Mouse (Mus musculus) embryonic facial prominence, embryonic 15.5 days (tissue): ENCODE measurements around the gene Nhlrc2. TPM values are rescaled to one million over a fixed set of nuclear protein-coding genes. Genes with fewer than 3 reads are reported as not detected.

Experiments used
- ATAC-seq: fragments of 200-750 bp; cut with Nextera tagmentation; 2 replicates; pipeline ENCODE4 v1.8.0; 2017; ENCODE audit warnings: low read depth, moderate TSS enrichment; ENCODE audit not compliant: insufficient number of reproducible peaks, low FRiP score, low TSS enrichment
- H3K27ac ChIP-seq: fragments of 300-500 bp; sonication (generic); replicated peaks from 2 replicates; pipeline ENCODE4 v1.5.1; 2015; ENCODE audit warnings: mild to moderate bottlenecking, inconsistent platforms
- H3K27me3 ChIP-seq: fragments of 300-500 bp; sonication (generic); 2 replicates; pipeline ENCODE4 v1.6.1; 2015; ENCODE audit warnings: inconsistent platforms
- H3K36me3 ChIP-seq: fragments of 300-500 bp; sonication (generic); 2 replicates; pipeline ENCODE4 v1.6.1; 2015; ENCODE audit warnings: mild to moderate bottlenecking, inconsistent platforms
- H3K4me1 ChIP-seq: fragments of 300-500 bp; sonication (generic); 2 replicates; pipeline ENCODE4 v1.6.1; 2015; ENCODE audit warnings: inconsistent platforms
- H3K4me2 ChIP-seq: fragments of 300-500 bp; sonication (generic); replicated peaks from 2 replicates; pipeline ENCODE4 v1.6.1; 2015; ENCODE audit warnings: mild to moderate bottlenecking, inconsistent platforms
- H3K4me3 ChIP-seq: fragments of 300-500 bp; sonication (generic); replicated peaks from 2 replicates; pipeline ENCODE4 v1.5.1; 2015; ENCODE audit warnings: mild to moderate bottlenecking, inconsistent platforms
- H3K9ac ChIP-seq: fragments of 300-500 bp; sonication (generic); 2 replicates; pipeline ENCODE4 v1.6.1; 2015; ENCODE audit warnings: inconsistent platforms
- H3K9me3 ChIP-seq: fragments of 300-500 bp; sonication (generic); replicated peaks from 2 replicates; pipeline ENCODE4 v1.6.1; 2016; ENCODE audit warnings: inconsistent platforms
- WGBS: fragments of 180-500 bp; shearing (Covaris S2); methylation state at CpG from one replicate; pipeline ENCODE4 v1.1.7; 2015; 5-methylcytosine and 5-hydroxymethylcytosine counted together
- polyA plus RNA-seq: library from polyadenylated mRNA; unstranded; fragments of >200 nt; fragmentation: Nextera tagmentation; extraction: Ambion mirVana; gene quantifications from 2 replicates; pipeline ENCODE4 v1.2.1, GENCODE M21; 2015

Gene Nhlrc2
- polyA plus RNA-seq, 1 experiment from 2014 or later = 14.2 TPM

GRCm38 (mm10) chr19:56535765-56536164 lies 12.3 kb upstream of the Nhlrc2 start:
- no peak overlapping the region for H3K9ac ChIP-seq
- 90% methylated on average over 9 of the region's 9 CpGs for WGBS
- H3K4me2 ChIP-seq = no peak overlapping the region
- H3K9me3 ChIP-seq = no peaks in the 10 kb centered on the region
- H3K27ac ChIP-seq = no peak overlapping the region
- H3K4me3 ChIP-seq = no peak overlapping the region
- 0 out of 2 replicates have a peak, but pooled peaks cover 3% of the 10 kb centered on the region for H3K4me1 ChIP-seq
- H3K36me3 ChIP-seq = peaks cover 24% of the 10 kb centered on the region
- H3K27me3 ChIP-seq = no peaks in the 10 kb centered on the region
- no peak for ATAC-seq

- 87% methylated on average over 12 of the region's 12 CpGs for WGBS
- Histone ChIP-seq H3K36me3 (peaks cover 30% of the 10 kb centered on the region), H3K27me3 (no peaks in the 10 kb centered on the region), H3K4me1 (peaks cover 8% of the 10 kb centered on the region; the same call in 1 of the 2 replicates), H3K9me3 (no peaks in the 10 kb centered on the region), H3K9ac (no peak overlapping the region), H3K27ac (no peak overlapping the region), H3K4me2 (no peak overlapping the region), H3K4me3 (no peak overlapping the region)
- no peak for ATAC-seq
Measured at GRCm38 (mm10) chr19:56543320-56543719, 4.7 kb upstream of the Nhlrc2 start.

GRCm38 (mm10) chr19:56544681-56545388 lies 3.2 kb upstream of the Nhlrc2 start:
- Histone ChIP-seq H3K36me3 (peaks cover 30% of the 10 kb centered on the region), H3K4me3 (no peak overlapping the region), H3K9ac (no peak overlapping the region), H3K27ac (no peak overlapping the region), H3K4me2 (no peak overlapping the region), H3K4me1 (peaks cover 13% of the 10 kb centered on the region), H3K27me3 (no peaks in the 10 kb centered on the region), H3K9me3 (no peaks in the 10 kb centered on the region)
- ATAC-seq = no peak
- 84% methylated on average over 13 of the region's 13 CpGs for WGBS

DNA sequence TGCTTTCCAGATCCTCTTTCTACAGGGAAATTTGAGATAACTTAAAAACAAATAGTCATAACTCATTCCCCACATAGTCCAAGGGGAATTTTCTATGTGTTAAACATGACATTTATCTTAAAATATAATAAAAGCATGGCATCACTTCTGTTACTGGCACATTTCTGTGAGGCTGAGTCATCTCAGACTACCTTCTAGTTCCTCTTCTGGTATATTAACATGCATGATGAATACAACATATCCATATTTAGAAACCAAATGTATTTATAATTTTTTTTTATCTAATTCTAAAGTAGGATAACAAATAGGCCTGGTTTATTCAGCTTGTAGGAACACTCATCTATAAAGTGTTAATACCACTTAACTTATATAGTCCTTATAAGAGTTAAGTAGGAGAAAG lies 2.0 kb upstream of the Nhlrc2 start:
- H3K9me3 ChIP-seq = no peaks in the 10 kb centered on the region
- no peak overlapping the region for H3K4me2 ChIP-seq
- no peak overlapping the region for H3K27ac ChIP-seq
- no peak for ATAC-seq
- no peak overlapping the region for H3K9ac ChIP-seq
- H3K27me3 ChIP-seq = no peaks in the 10 kb centered on the region
- no peak overlapping the region for H3K4me3 ChIP-seq
- peaks cover 16% of the 10 kb centered on the region for H3K4me1 ChIP-seq
- peaks cover 25% of the 10 kb centered on the region for H3K36me3 ChIP-seq

DNA sequence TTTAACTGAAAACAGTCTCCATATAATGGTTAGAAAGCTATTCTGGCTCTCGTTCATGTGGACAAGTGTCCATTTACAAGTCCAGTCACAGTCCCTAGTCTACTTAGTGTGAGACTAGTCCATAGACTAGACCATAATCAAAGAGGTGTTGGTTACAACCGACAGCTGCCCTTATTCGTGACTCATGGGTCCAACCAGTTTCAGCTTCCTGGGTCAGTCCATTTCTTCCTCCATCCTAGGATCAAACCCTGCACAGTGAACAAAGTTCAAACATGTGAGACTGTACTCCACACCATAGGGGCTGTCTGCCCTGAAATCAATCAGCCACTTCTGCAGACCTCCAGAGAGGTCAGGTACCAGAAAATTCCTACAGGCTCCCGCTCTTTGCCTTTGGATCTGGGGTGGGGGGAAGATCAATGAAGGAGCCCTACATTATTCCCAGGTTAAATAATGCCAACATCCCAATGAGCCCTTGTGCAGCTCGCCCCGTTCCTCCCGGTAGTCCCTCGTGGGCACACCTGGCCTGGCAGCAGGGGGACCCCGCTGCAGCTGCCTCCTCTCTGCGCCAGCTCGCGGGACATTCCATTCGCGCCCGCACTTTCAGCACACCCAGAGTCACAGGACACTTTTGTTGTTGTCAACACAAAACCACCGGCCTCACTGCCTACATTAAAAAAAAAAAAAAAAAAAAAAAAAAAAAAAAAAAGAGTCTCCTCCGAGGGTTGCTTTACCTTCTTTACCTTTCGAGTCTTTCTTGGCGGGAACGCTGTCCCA lies 418 bp upstream of the Nhlrc2 start, which contains the start of gene Dclre1a:
Gene Dclre1a (minus strand): TSS at position 767 of the 774 bp plus-strand sequence.
- Histone ChIP-seq H3K9me3 (no peaks in the 10 kb centered on the region), H3K4me1 (peaks cover 16% of the 10 kb centered on the region), H3K9ac (peak within 1 kb of the TSS; percentile 67), H3K36me3 (peaks cover 27% of the 10 kb centered on the region), H3K4me2 (peak within 1 kb of the TSS; percentile 82), H3K27ac (peak within 1 kb of the TSS; percentile 94), H3K27me3 (no peaks in the 10 kb centered on the region), H3K4me3 (peak within 1 kb of the TSS; percentile 61)
- peak; percentile 71; the same call in 1 of the 2 replicates for ATAC-seq
- 8% methylated on average over 20 of the region's 20 CpGs for WGBS

GRCm38 (mm10) chr19:56549033-56549680 lies 1.1 kb downstream of the Nhlrc2 start:
- peak overlapping the region; percentile 67 for H3K9ac ChIP-seq
- 9% methylated on average over 18 of the region's 18 CpGs for WGBS
- no peak for ATAC-seq
- no peaks in the 10 kb centered on the region for H3K9me3 ChIP-seq
- peak overlapping the region; percentile 61 for H3K4me3 ChIP-seq
- H3K27ac ChIP-seq = peak overlapping the region; percentile 94
- peak overlapping the region; percentile 82 for H3K4me2 ChIP-seq
- peaks cover 16% of the 10 kb centered on the region for H3K4me1 ChIP-seq
- peaks cover 26% of the 10 kb centered on the region for H3K36me3 ChIP-seq
- H3K27me3 ChIP-seq = no peaks in the 10 kb centered on the region

DNA sequence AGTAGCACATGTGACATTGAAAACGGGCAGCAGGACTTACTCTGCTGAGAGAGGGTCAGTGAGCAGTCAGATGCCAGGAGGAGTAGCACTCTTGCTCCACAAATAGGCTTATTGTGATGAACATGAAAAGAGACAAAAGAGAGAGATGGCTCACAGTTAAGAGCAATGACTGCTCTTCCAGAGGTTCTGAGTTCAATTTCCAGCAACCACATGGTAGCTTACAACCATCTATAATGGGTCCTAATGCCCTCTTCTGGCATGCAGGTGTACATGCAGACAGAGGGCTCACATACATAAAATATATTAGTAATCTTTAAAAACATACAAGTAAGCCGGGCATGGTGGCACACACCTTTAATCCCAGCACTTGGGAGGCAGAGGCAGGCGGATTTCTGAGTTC lies 5.1 kb downstream of the Nhlrc2 start:
- WGBS = 97% methylated on average over 3 of the region's 3 CpGs

GRCm38 (mm10) chr19:56555972-56556371 lies 7.9 kb downstream of the Nhlrc2 start:
- WGBS = 83% methylated on average over 5 of the region's 5 CpGs
- Histone ChIP-seq H3K4me1 (no peaks in the 10 kb centered on the region), H3K27ac (no peak overlapping the region), H3K36me3 (peaks cover 47% of the 10 kb centered on the region), H3K4me3 (no peak overlapping the region), H3K9ac (no peak overlapping the region), H3K4me2 (no peak overlapping the region), H3K9me3 (no peaks in the 10 kb centered on the region), H3K27me3 (no peaks in the 10 kb centered on the region)
- ATAC-seq = no peak

More for the DNA sequence above, 5.1 kb downstream of the Nhlrc2 start:
- Histone ChIP-seq H3K4me2 (no peak overlapping the region), H3K36me3 (peaks cover 38% of the 10 kb centered on the region), H3K9me3 (no peaks in the 10 kb centered on the region), H3K27me3 (no peaks in the 10 kb centered on the region), H3K4me1 (peaks cover 8% of the 10 kb centered on the region), H3K9ac (no peak overlapping the region), H3K4me3 (no peak overlapping the region), H3K27ac (no peak overlapping the region)
- ATAC-seq = no peak

DNA sequence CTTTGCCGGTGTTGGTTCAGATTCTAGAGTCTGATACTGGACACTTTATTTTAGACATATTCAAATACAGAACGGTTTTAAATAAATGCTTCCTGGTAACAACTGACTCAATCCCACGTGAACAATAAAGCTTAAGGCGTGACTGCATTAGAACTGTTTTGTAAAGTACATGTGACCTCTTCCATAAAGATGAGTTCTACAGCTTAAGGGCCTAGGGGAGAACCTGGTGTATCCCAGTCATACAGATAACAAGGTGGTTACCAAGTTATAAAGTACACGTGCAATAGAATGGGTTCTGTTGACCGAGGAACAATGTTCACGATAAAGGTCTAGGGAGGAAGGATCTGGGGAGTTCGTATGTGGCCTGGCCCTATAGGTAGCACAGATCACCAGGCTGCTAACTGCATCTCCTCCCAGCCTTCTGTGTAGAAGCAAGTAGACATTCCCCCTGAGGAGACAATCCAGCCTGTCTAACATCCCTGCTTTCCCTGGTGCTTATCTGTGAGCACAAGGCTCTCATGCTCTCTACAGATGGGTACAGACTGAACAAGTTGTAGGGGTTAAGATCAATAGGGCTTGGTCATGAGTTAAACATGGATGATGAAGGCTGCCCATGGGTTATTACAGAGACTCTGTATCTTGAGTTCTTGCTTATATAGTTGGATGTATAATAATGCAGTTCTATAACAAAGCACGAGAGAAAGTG lies 14.5 kb downstream of the Nhlrc2 start:
- Histone ChIP-seq H3K27me3 (no peaks in the 10 kb centered on the region), H3K9me3 (no peaks in the 10 kb centered on the region), H3K4me3 (no peak overlapping the region), H3K36me3 (peaks cover 14% of the 10 kb centered on the region; the same call in 1 of the 2 replicates), H3K9ac (no peak overlapping the region), H3K27ac (no peak overlapping the region), H3K4me2 (no peak overlapping the region), H3K4me1 (no peaks in the 10 kb centered on the region)
- WGBS = 90% methylated on average over 9 of the region's 9 CpGs
- no peak for ATAC-seq

DNA sequence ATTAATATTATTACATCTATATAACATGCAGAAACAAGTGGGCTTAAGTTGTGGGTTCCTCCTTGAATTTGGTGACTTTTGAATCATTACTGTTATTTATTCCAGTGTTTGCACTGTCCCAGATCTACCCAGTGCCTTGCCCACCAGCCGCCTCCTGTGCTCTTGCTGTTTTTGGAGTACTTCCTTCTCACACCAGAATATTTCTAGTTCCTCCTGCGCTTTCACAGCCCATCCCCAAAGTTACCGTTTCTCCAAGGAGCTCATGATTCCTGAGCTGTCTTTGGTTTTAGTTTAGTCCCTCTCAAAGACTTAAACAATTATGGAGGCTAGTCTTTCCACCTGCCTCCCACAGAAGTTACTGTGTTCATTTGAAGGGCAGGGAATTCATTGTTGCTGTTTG lies 15.4 kb downstream of the Nhlrc2 start:
- Histone ChIP-seq H3K36me3 (peaks cover 11% of the 10 kb centered on the region; the same call in 1 of the 2 replicates), H3K9me3 (no peaks in the 10 kb centered on the region), H3K4me2 (no peak overlapping the region), H3K9ac (no peak overlapping the region), H3K27ac (no peak overlapping the region), H3K4me1 (no peaks in the 10 kb centered on the region), H3K4me3 (no peak overlapping the region), H3K27me3 (no peaks in the 10 kb centered on the region)
- no peak for ATAC-seq
- WGBS = 86% methylated on average over 3 of the region's 3 CpGs

GRCm38 (mm10) chr19:56565358-56565757 lies 17.3 kb downstream of the Nhlrc2 start:
- Histone ChIP-seq H3K27ac (no peak overlapping the region), H3K27me3 (no peaks in the 10 kb centered on the region), H3K4me1 (no peaks in the 10 kb centered on the region), H3K36me3 (peaks cover 3% of the 10 kb centered on the region; the same call in 1 of the 2 replicates), H3K9me3 (no peaks in the 10 kb centered on the region), H3K4me2 (no peak overlapping the region), H3K4me3 (no peak overlapping the region), H3K9ac (no peak overlapping the region)
- whole genome bisulfite sequencing = 60% methylated on average over 6 of the region's 6 CpGs
- ATAC-seq = no peak
